Mouse (Mus musculus) lung, embryonic 16.5 days (tissue): Measurements from ENCODE around the gene Trim67. TPM values are rescaled to one million over a fixed set of nuclear protein-coding genes. Genes with fewer than 3 reads are reported as not detected.

Experiments
- ATAC-seq: fragments of 200-750 bp; cut with Nextera tagmentation; 2 replicates; pipeline ENCODE4 v1.8.0; 2017; ENCODE audit warnings: low read depth, mild to moderate bottlenecking, moderate library complexity
- H3K27ac ChIP-seq: fragments of 300-500 bp; sonication (generic); 2 replicates; pipeline ENCODE4 v1.5.1; 2014; ENCODE audit warnings: mild to moderate bottlenecking, control low read depth, low read length
- H3K27me3 ChIP-seq: fragments of 300-500 bp; sonication (generic); 2 replicates; pipeline ENCODE4 v1.6.1; 2014; ENCODE audit warnings: low read depth, low read length, mixed read lengths; ENCODE audit not compliant: control insufficient read depth, insufficient read depth
- H3K36me3 ChIP-seq: fragments of 300-500 bp; sonication (generic); 2 replicates; pipeline ENCODE4 v1.6.1; 2014; ENCODE audit warnings: low read length; ENCODE audit not compliant: control insufficient read depth, insufficient read depth
- H3K4me1 ChIP-seq: fragments of 300-500 bp; sonication (generic); replicated peaks from 2 replicates; pipeline ENCODE4 v1.6.1; 2014; ENCODE audit warnings: low read length, mixed read lengths; ENCODE audit not compliant: control insufficient read depth, insufficient read depth
- H3K4me2 ChIP-seq: fragments of 300-500 bp; sonication (generic); 2 replicates; pipeline ENCODE4 v1.6.1; 2014; ENCODE audit warnings: low read depth, low read length, control low read depth
- H3K4me3 ChIP-seq: fragments of 300-500 bp; sonication (generic); 2 replicates; pipeline ENCODE4 v1.5.1; 2014; ENCODE audit warnings: mild to moderate bottlenecking, low read length, control low read depth
- H3K9ac ChIP-seq: fragments of 300-500 bp; sonication (generic); 2 replicates; pipeline ENCODE4 v1.6.1; 2014; ENCODE audit warnings: low read length, control low read depth
- H3K9me3 ChIP-seq: fragments of 300-500 bp; sonication (generic); 2 replicates; pipeline ENCODE4 v1.6.1; 2016; ENCODE audit warnings: low read length; ENCODE audit not compliant: control insufficient read depth
- WGBS: fragments of 180-500 bp; shearing (Covaris S2); extraction: QIAGEN DNeasy Blood & Tissue Kit; methylation state at CpG from one replicate; pipeline ENCODE4 v1.1.7; 2014; 5-methylcytosine and 5-hydroxymethylcytosine counted together
- polyA plus RNA-seq: library from polyadenylated mRNA; unstranded; fragments of >200 nt; fragmentation: Nextera tagmentation; extraction: Ambion mirVana; gene quantifications from 2 replicates; pipeline ENCODE4 v1.2.1, GENCODE M21; 2015

Trim67 gene
- polyA plus RNA-seq, 1 experiment from 2014 or later: 0.92 TPM

- no peaks in the 10 kb centered on the region for H3K36me3 ChIP-seq
- no peak overlapping the region for H3K4me2 ChIP-seq
- 52% methylated on average over 5 of the region's 5 CpGs for WGBS
- H3K4me1 ChIP-seq: peaks cover 16% of the 10 kb centered on the region
- H3K27ac ChIP-seq: peak overlapping the region; percentile 25
- H3K4me3 ChIP-seq: no peak overlapping the region
- H3K27me3 ChIP-seq: peaks cover 7% of the 10 kb centered on the region
- no peak for ATAC-seq
- H3K9ac ChIP-seq: no peak overlapping the region
- no peaks in the 10 kb centered on the region for H3K9me3 ChIP-seq
Observed at GRCm38 (mm10) chr8:124756601-124757000, 36.3 kb upstream of the Trim67 start.

- Histone ChIP-seq H3K4me1 (peaks cover 10% of the 10 kb centered on the region), H3K27me3 (no peaks in the 10 kb centered on the region), H3K9ac (no peak overlapping the region), H3K36me3 (no peaks in the 10 kb centered on the region), H3K27ac (no peak overlapping the region), H3K9me3 (no peaks in the 10 kb centered on the region), H3K4me2 (no peak overlapping the region), H3K4me3 (no peak overlapping the region)
- WGBS: 31% methylated on average over 3 of the region's 3 CpGs
- ATAC-seq: no peak
Observed at GRCm38 (mm10) chr8:124758544-124758943, 34.3 kb upstream of the Trim67 start.

DNA sequence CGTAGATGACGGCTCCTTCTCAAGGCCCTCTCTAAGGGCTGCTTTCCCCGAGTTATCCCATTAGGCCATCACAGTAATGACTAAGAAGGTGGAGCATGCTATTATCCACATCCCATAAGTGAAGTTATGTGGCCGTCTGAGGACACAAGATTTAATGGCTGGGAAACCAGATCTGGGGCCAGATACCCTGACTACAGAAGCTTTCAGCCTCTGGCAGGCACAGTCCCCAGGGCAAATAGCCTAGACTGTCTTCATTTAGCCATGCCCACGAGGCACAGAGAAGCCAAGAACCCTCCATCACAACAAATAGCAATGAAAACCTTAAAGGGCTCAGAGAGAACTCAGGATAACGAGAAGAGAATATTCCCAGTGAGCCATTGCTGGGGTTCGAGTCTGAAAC, 29.8 kb upstream of the Trim67 start:
- Histone ChIP-seq H3K4me2 (no peak overlapping the region), H3K9ac (no peak overlapping the region), H3K4me3 (no peak overlapping the region), H3K4me1 (no peaks in the 10 kb centered on the region), H3K27me3 (no peaks in the 10 kb centered on the region), H3K9me3 (no peaks in the 10 kb centered on the region), H3K36me3 (no peaks in the 10 kb centered on the region), H3K27ac (no peak overlapping the region)
- WGBS: 54% methylated on average over 7 of the region's 7 CpGs
- ATAC-seq: no peak

GRCm38 (mm10) chr8:124772389-124772788, 20.5 kb upstream of the Trim67 start:
- H3K4me3 ChIP-seq: no peak overlapping the region
- no peaks in the 10 kb centered on the region for H3K36me3 ChIP-seq
- H3K4me2 ChIP-seq: no peak overlapping the region
- H3K9ac ChIP-seq: peak overlapping the region; percentile 39; the same call in 1 of the 2 replicates
- WGBS: 35% methylated on average over 2 of the region's 2 CpGs
- 0 out of 2 replicates have a peak, but pooled peaks have one; percentile 31 for ATAC-seq
- H3K27ac ChIP-seq: peak overlapping the region; percentile 23; the same call in 1 of the 2 replicates
- no peaks in the 10 kb centered on the region for H3K9me3 ChIP-seq
- peaks cover 7% of the 10 kb centered on the region; the same call in 1 of the 2 replicates for H3K4me1 ChIP-seq
- H3K27me3 ChIP-seq: no peaks in the 10 kb centered on the region

GRCm38 (mm10) chr8:124775695-124776094, 17.2 kb upstream of the Trim67 start:
- no peak overlapping the region for H3K9ac ChIP-seq
- peak; percentile 48 for ATAC-seq
- 13% methylated on average over 16 of the region's 16 CpGs for WGBS

GRCm38 (mm10) chr8:124780236-124780635, 12.7 kb upstream of the Trim67 start:
- no peaks in the 10 kb centered on the region for H3K36me3 ChIP-seq
- H3K4me1 ChIP-seq: peaks cover 4% of the 10 kb centered on the region; the same call in 1 of the 2 replicates
- H3K4me2 ChIP-seq: no peak overlapping the region
- no peak overlapping the region for H3K4me3 ChIP-seq
- ATAC-seq: peak; percentile 51; the same call in 1 of the 2 replicates
- H3K9me3 ChIP-seq: no peaks in the 10 kb centered on the region
- 7% methylated on average over 7 of the region's 7 CpGs for WGBS
- no peaks in the 10 kb centered on the region for H3K27me3 ChIP-seq
- H3K27ac ChIP-seq: no peak overlapping the region
- H3K9ac ChIP-seq: no peak overlapping the region

More at GRCm38 (mm10) chr8:124775695-124776094, 17.2 kb upstream of the Trim67 start:
- no peaks in the 10 kb centered on the region for H3K27me3 ChIP-seq
- peak overlapping the region; percentile 41 for H3K4me2 ChIP-seq
- peaks cover 11% of the 10 kb centered on the region; the same call in 1 of the 2 replicates for H3K4me1 ChIP-seq
- H3K9me3 ChIP-seq: no peaks in the 10 kb centered on the region
- 0 out of 2 replicates have a peak overlapping the region, but pooled peaks have one; percentile 18 for H3K4me3 ChIP-seq
- no peaks in the 10 kb centered on the region for H3K36me3 ChIP-seq
- H3K27ac ChIP-seq: no peak overlapping the region

DNA sequence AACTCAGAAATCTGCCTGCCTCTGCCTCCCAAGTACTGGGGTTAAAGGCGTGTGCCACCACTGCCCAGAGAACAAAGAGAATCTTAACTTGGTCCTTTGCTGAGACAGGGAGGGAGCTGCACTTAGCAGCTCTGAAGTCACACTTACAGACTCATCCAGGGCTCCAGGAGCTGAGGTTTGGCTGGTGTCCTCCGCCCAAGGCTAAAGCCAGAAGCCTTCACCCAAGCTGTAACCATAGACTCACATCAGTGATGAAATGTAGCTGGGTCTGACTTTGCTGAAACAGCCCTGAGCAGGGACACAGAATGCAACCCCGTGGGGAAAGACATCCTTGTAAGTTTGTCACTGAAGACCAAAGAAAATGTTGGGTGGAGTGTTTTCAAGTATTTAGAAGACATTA, 10.5 kb upstream of the Trim67 start:
- Histone ChIP-seq H3K4me1 (peaks cover 4% of the 10 kb centered on the region; the same call in 1 of the 2 replicates), H3K27ac (no peak overlapping the region), H3K4me3 (no peak overlapping the region), H3K27me3 (no peaks in the 10 kb centered on the region), H3K4me2 (no peak overlapping the region), H3K36me3 (no peaks in the 10 kb centered on the region), H3K9ac (no peak overlapping the region), H3K9me3 (no peaks in the 10 kb centered on the region)
- WGBS: 81% methylated on average over 3 of the region's 3 CpGs
- ATAC-seq: no peak

- H3K9me3 ChIP-seq: no peaks in the 10 kb centered on the region
- ATAC-seq: no peak
- peaks cover 4% of the 10 kb centered on the region; the same call in 1 of the 2 replicates for H3K4me1 ChIP-seq
- H3K9ac ChIP-seq: no peak overlapping the region
- H3K27ac ChIP-seq: no peak overlapping the region
- no peaks in the 10 kb centered on the region for H3K27me3 ChIP-seq
- no peaks in the 10 kb centered on the region for H3K36me3 ChIP-seq
- H3K4me2 ChIP-seq: no peak overlapping the region
- 82% methylated on average over 15 of the region's 15 CpGs for WGBS
- no peak overlapping the region for H3K4me3 ChIP-seq
Observed at GRCm38 (mm10) chr8:124783228-124783627, 9.7 kb upstream of the Trim67 start.

GRCm38 (mm10) chr8:124784613-124785012, 8.3 kb upstream of the Trim67 start:
- Histone ChIP-seq H3K4me3 (no peak overlapping the region), H3K9me3 (no peaks in the 10 kb centered on the region), H3K4me1 (peaks cover 4% of the 10 kb centered on the region; the same call in 1 of the 2 replicates), H3K27ac (no peak overlapping the region), H3K4me2 (no peak overlapping the region), H3K27me3 (no peaks in the 10 kb centered on the region; the same call in none of the 2 replicates), H3K36me3 (no peaks in the 10 kb centered on the region), H3K9ac (no peak overlapping the region)
- ATAC-seq: no peak
- WGBS: 83% methylated on average over 13 of the region's 13 CpGs
